Mouse (Mus musculus) intestine, embryonic 15.5 days (tissue): ENCODE measurements at regions not wholly inside any gene's neighbourhood (a gene's known extent, or its start where the extent isn't known, plus 50 kb on each side); places are given as distances from the start of the nearest gene placed in this dataset.
"Not testable (repeated sequence)": the region's sequence is repeated elsewhere in the genome, so short reads cannot be mapped to it uniquely, and the experiment has no call there.

ENCODE experiments used
- ATAC-seq: fragments of 200-750 bp; cut with Nextera tagmentation; 2 replicates; pipeline ENCODE4 v1.8.0; 2017; ENCODE audit warnings: moderate TSS enrichment, moderate library complexity
- H3K27ac ChIP-seq: fragments of 300-500 bp; sonication (generic); 2 replicates; pipeline ENCODE4 v1.5.1; 2015; ENCODE audit warnings: mild to moderate bottlenecking, inconsistent platforms
- H3K27me3 ChIP-seq: fragments of 300-500 bp; sonication (generic); replicated peaks from 2 replicates; pipeline ENCODE4 v1.6.1; 2015; ENCODE audit warnings: inconsistent platforms
- H3K36me3 ChIP-seq: fragments of 300-500 bp; sonication (generic); 2 replicates; pipeline ENCODE4 v1.6.1; 2015; ENCODE audit warnings: inconsistent platforms
- H3K4me1 ChIP-seq: fragments of 300-500 bp; sonication (generic); replicated peaks from 2 replicates; pipeline ENCODE4 v1.6.1; 2015; ENCODE audit warnings: inconsistent platforms
- H3K4me2 ChIP-seq: fragments of 300-500 bp; sonication (generic); replicated peaks from 2 replicates; pipeline ENCODE4 v1.6.1; 2015; ENCODE audit warnings: mild to moderate bottlenecking, inconsistent platforms
- H3K4me3 ChIP-seq: fragments of 300-500 bp; sonication (generic); replicated peaks from 2 replicates; pipeline ENCODE4 v1.5.1; 2015; ENCODE audit warnings: inconsistent platforms
- H3K9ac ChIP-seq: fragments of 300-500 bp; sonication (generic); 2 replicates; pipeline ENCODE4 v1.6.1; 2015; ENCODE audit warnings: inconsistent platforms
- H3K9me3 ChIP-seq: fragments of 300-500 bp; sonication (generic); 2 replicates; pipeline ENCODE4 v1.6.1; 2016; ENCODE audit warnings: inconsistent platforms
- WGBS: fragments of 180-500 bp; shearing (Covaris S2); methylation state at CpG from one replicate; pipeline ENCODE4 v1.1.7; 2015; 5-methylcytosine and 5-hydroxymethylcytosine counted together

GRCm38 (mm10) chr15:19458485-19458884 lies 639.7 kb downstream of the Cdh10 start:
- Histone ChIP-seq H3K27me3 (no peaks in the 10 kb centered on the region), H3K27ac (no peak overlapping the region), H3K4me1 (no peaks in the 10 kb centered on the region), H3K9me3 (no peaks in the 10 kb centered on the region), H3K4me3 (no peak overlapping the region), H3K36me3 (no peaks in the 10 kb centered on the region), H3K9ac (no peak overlapping the region), H3K4me2 (no peak overlapping the region)
- ATAC-seq: no peak

GRCm38 (mm10) chr15:19473521-19473920 lies 654.8 kb downstream of the Cdh10 start:
- no peaks in the 10 kb centered on the region for H3K9me3 ChIP-seq
- H3K9ac ChIP-seq: no peak overlapping the region
- ATAC-seq: no peak
- no peak overlapping the region for H3K27ac ChIP-seq
- no peaks in the 10 kb centered on the region for H3K4me1 ChIP-seq
- H3K4me3 ChIP-seq: no peak overlapping the region
- H3K27me3 ChIP-seq: no peaks in the 10 kb centered on the region
- no peak overlapping the region for H3K4me2 ChIP-seq
- WGBS: 16% methylated on average over 2 of the region's 2 CpGs
- no peaks in the 10 kb centered on the region for H3K36me3 ChIP-seq

GRCm38 (mm10) chr15:19493556-19493955 lies 674.8 kb downstream of the Cdh10 start:
- not testable (repeated sequence) for ATAC-seq, H3K4me3 ChIP-seq, H3K27me3 ChIP-seq, H3K27ac ChIP-seq, H3K9me3 ChIP-seq, H3K4me1 ChIP-seq, H3K36me3 ChIP-seq, H3K4me2 ChIP-seq, H3K9ac ChIP-seq

GRCm38 (mm10) chr15:19519377-19519776 lies 700.6 kb downstream of the Cdh10 start:
- Histone ChIP-seq H3K4me1 (no peaks in the 10 kb centered on the region), H3K27ac (no peak overlapping the region), H3K4me2 (no peak overlapping the region), H3K4me3 (no peak overlapping the region), H3K9ac (no peak overlapping the region), H3K9me3 (no peaks in the 10 kb centered on the region), H3K27me3 (no peaks in the 10 kb centered on the region), H3K36me3 (no peaks in the 10 kb centered on the region)
- WGBS: 87% methylated on average over 2 of the region's 2 CpGs
- ATAC-seq: no peak

- H3K27me3 ChIP-seq: no peaks in the 10 kb centered on the region
- H3K4me3 ChIP-seq: no peak overlapping the region
- H3K4me1 ChIP-seq: no peaks in the 10 kb centered on the region
- no peak overlapping the region for H3K27ac ChIP-seq
- 87% methylated on average over 4 of the region's 4 CpGs for WGBS
- H3K9me3 ChIP-seq: no peaks in the 10 kb centered on the region
- no peak overlapping the region for H3K9ac ChIP-seq
- no peaks in the 10 kb centered on the region for H3K36me3 ChIP-seq
- no peak overlapping the region for H3K4me2 ChIP-seq
- ATAC-seq: no peak
Measured at GRCm38 (mm10) chr15:19540676-19541075, 721.9 kb downstream of the Cdh10 start.

GRCm38 (mm10) chr15:19549757-19550156 lies 731.0 kb downstream of the Cdh10 start:
- H3K36me3 ChIP-seq: no peaks in the 10 kb centered on the region
- no peaks in the 10 kb centered on the region for H3K27me3 ChIP-seq
- H3K4me2 ChIP-seq: no peak overlapping the region
- no peaks in the 10 kb centered on the region for H3K4me1 ChIP-seq
- H3K9ac ChIP-seq: no peak overlapping the region
- no peak for ATAC-seq
- H3K27ac ChIP-seq: no peak overlapping the region
- no peaks in the 10 kb centered on the region for H3K9me3 ChIP-seq
- no peak overlapping the region for H3K4me3 ChIP-seq

GRCm38 (mm10) chr15:19584769-19585168 lies 766.0 kb downstream of the Cdh10 start:
- no peak overlapping the region for H3K27ac ChIP-seq
- H3K4me3 ChIP-seq: no peak overlapping the region
- no peak overlapping the region for H3K4me2 ChIP-seq
- no peaks in the 10 kb centered on the region for H3K9me3 ChIP-seq
- 24% methylated on average over 1 of the region's 1 CpGs for WGBS
- ATAC-seq: peak; percentile 65
- H3K4me1 ChIP-seq: no peaks in the 10 kb centered on the region
- no peaks in the 10 kb centered on the region for H3K27me3 ChIP-seq
- H3K36me3 ChIP-seq: no peaks in the 10 kb centered on the region
- H3K9ac ChIP-seq: no peak overlapping the region

- peak; percentile 58 for ATAC-seq
- H3K9ac ChIP-seq: no peak overlapping the region
- no peaks in the 10 kb centered on the region for H3K4me1 ChIP-seq
- H3K27ac ChIP-seq: no peak overlapping the region
- no peak overlapping the region for H3K4me3 ChIP-seq
- no peak overlapping the region for H3K4me2 ChIP-seq
- H3K36me3 ChIP-seq: no peaks in the 10 kb centered on the region
- WGBS: 63% methylated on average over 1 of the region's 1 CpGs
- H3K9me3 ChIP-seq: no peaks in the 10 kb centered on the region
- no peaks in the 10 kb centered on the region for H3K27me3 ChIP-seq
Measured at GRCm38 (mm10) chr15:19585281-19585680, 766.5 kb downstream of the Cdh10 start.

- no peaks in the 10 kb centered on the region for H3K4me1 ChIP-seq
- H3K9me3 ChIP-seq: no peaks in the 10 kb centered on the region
- H3K27me3 ChIP-seq: no peaks in the 10 kb centered on the region
- no peak overlapping the region for H3K4me3 ChIP-seq
- no peak for ATAC-seq
- H3K36me3 ChIP-seq: no peaks in the 10 kb centered on the region
- H3K4me2 ChIP-seq: no peak overlapping the region
- no peak overlapping the region for H3K27ac ChIP-seq
- 93% methylated on average over 2 of the region's 2 CpGs for WGBS
- no peak overlapping the region for H3K9ac ChIP-seq
Measured at GRCm38 (mm10) chr15:19593746-19594145, 775.0 kb downstream of the Cdh10 start.

- not testable (repeated sequence) for H3K9ac ChIP-seq, H3K36me3 ChIP-seq, H3K27ac ChIP-seq, H3K27me3 ChIP-seq, ATAC-seq, H3K4me2 ChIP-seq, H3K4me3 ChIP-seq, H3K9me3 ChIP-seq, H3K4me1 ChIP-seq
- 20% methylated on average over 5 of the region's 5 CpGs for WGBS
Measured at GRCm38 (mm10) chr15:19622367-19622766, 803.6 kb downstream of the Cdh10 start.

- no peak overlapping the region for H3K4me2 ChIP-seq
- H3K27ac ChIP-seq: no peak overlapping the region
- H3K36me3 ChIP-seq: no peaks in the 10 kb centered on the region
- no peaks in the 10 kb centered on the region for H3K27me3 ChIP-seq
- ATAC-seq: no peak
- 91% methylated on average over 6 of the region's 6 CpGs for WGBS
- H3K9me3 ChIP-seq: no peaks in the 10 kb centered on the region
- H3K4me3 ChIP-seq: no peak overlapping the region
- no peak overlapping the region for H3K9ac ChIP-seq
- H3K4me1 ChIP-seq: no peaks in the 10 kb centered on the region
Measured at GRCm38 (mm10) chr15:19667380-19667779, 781.7 kb upstream of the Cdh12 start.

GRCm38 (mm10) chr15:19675545-19675944 lies 773.5 kb upstream of the Cdh12 start:
- ATAC-seq: no peak
- H3K4me1 ChIP-seq: no peaks in the 10 kb centered on the region
- no peak overlapping the region for H3K9ac ChIP-seq
- H3K9me3 ChIP-seq: no peaks in the 10 kb centered on the region
- no peaks in the 10 kb centered on the region for H3K36me3 ChIP-seq
- H3K27me3 ChIP-seq: no peaks in the 10 kb centered on the region
- WGBS: 73% methylated on average over 7 of the region's 7 CpGs
- no peak overlapping the region for H3K27ac ChIP-seq
- no peak overlapping the region for H3K4me2 ChIP-seq
- no peak overlapping the region for H3K4me3 ChIP-seq

- no peaks in the 10 kb centered on the region for H3K4me1 ChIP-seq
- ATAC-seq: no peak
- H3K4me2 ChIP-seq: no peak overlapping the region
- WGBS: 66% methylated on average over 2 of the region's 2 CpGs
- no peak overlapping the region for H3K27ac ChIP-seq
- H3K9ac ChIP-seq: no peak overlapping the region
- H3K36me3 ChIP-seq: no peaks in the 10 kb centered on the region
- no peaks in the 10 kb centered on the region for H3K9me3 ChIP-seq
- no peak overlapping the region for H3K4me3 ChIP-seq
- no peaks in the 10 kb centered on the region for H3K27me3 ChIP-seq
Measured at GRCm38 (mm10) chr15:19687239-19687638, 761.8 kb upstream of the Cdh12 start.

GRCm38 (mm10) chr15:19711764-19712163 lies 737.3 kb upstream of the Cdh12 start:
- WGBS: 81% methylated on average over 3 of the region's 3 CpGs
- H3K4me1 ChIP-seq: no peaks in the 10 kb centered on the region
- no peak overlapping the region for H3K9ac ChIP-seq
- H3K9me3 ChIP-seq: no peaks in the 10 kb centered on the region
- no peak overlapping the region for H3K27ac ChIP-seq
- ATAC-seq: no peak
- H3K4me2 ChIP-seq: no peak overlapping the region
- H3K27me3 ChIP-seq: no peaks in the 10 kb centered on the region
- no peaks in the 10 kb centered on the region for H3K36me3 ChIP-seq
- no peak overlapping the region for H3K4me3 ChIP-seq
